Mouse (Mus musculus) brain, embryonic 14.5 days (tissue): ENCODE results near the gene Abcg2. TPM values are rescaled to one million over a fixed set of nuclear protein-coding genes. Genes with fewer than 3 reads are reported as not detected.
A peak's percentile ranks its signal among the peaks of the same experiment; 100 is the strongest.

Experiments used
- DNase-seq: peaks from one replicate; pipeline ENCODE4 v3.0.0-alpha.2; 2011; ENCODE audit warnings: low read depth
- CTCF ChIP-seq: fragments of 200-500 bp; IDR thresholded peaks from 2 replicates; pipeline ENCODE4 v1.5.1; 2012; ENCODE audit warnings: inconsistent platforms, mild to moderate bottlenecking, moderate library complexity, borderline replicate concordance; ENCODE audit not compliant: insufficient read depth, insufficient read length; ENCODE audit errors: extremely low read depth
- POLR2A ChIP-seq: fragments of 200-500 bp; IDR thresholded peaks from 2 replicates; pipeline ENCODE4 v1.6.1; 2012; ENCODE audit warnings: mild to moderate bottlenecking, inconsistent platforms, borderline replicate concordance; ENCODE audit not compliant: poor library complexity, insufficient read depth, insufficient read length, severe bottlenecking; ENCODE audit errors: extremely low read depth
- polyA plus RNA-seq: library from polyadenylated mRNA; depleted of rRNA; stranded (reverse); fragments of >200 nt; gene quantifications from 2 replicates; pipeline ENCODE4 v1.2.3, GENCODE M21; 2012; rRNA removed

The Abcg2 gene
- polyA plus RNA-seq, 1 experiment, result 22.1 TPM

GRCm38 (mm10) chr6:58710369-58710768 lies 126.0 kb downstream of the Abcg2 start:
- no peak for TF ChIP-seq CTCF
- TF ChIP-seq POLR2A, result no peak

GRCm38 (mm10) chr6:58711909-58712308 lies 127.6 kb downstream of the Abcg2 start:
- no peak for DNase-seq
- TF ChIP-seq POLR2A (no peak), CTCF (no peak)

More at GRCm38 (mm10) chr6:58710369-58710768, 126.0 kb downstream of the Abcg2 start:
- DNase-seq, result no peak

- DNase-seq, result no peak
- TF ChIP-seq CTCF (no peak), POLR2A (no peak)
These were observed 149.5 kb downstream of the Abcg2 start for GRCm38 (mm10) chr6:58733851-58734250.

- peak; percentile 1 for DNase-seq
- no peak for TF ChIP-seq POLR2A
These were observed 150.8 kb downstream of the Abcg2 start for GRCm38 (mm10) chr6:58735090-58735489.

Other genes starting within 250 kb of the Abcg2 start
- 0.10 TPM in 1 of 2 replicates, not detected in the other for gene Vmn1r30, start 141.1 kb upstream of the Abcg2 start, polyA plus RNA-seq
- not detected in 2 replicates for gene Vmn1r31, start 109.2 kb upstream of the Abcg2 start, polyA plus RNA-seq
- gene Herc3, start 246.9 kb downstream of the Abcg2 start, polyA plus RNA-seq, result 43.7 and 44.3 TPM in 2 replicates